Mouse (Mus musculus): Measurements from ENCODE around the gene Cxcl16. TPM values are rescaled to one million over a fixed set of nuclear protein-coding genes. Genes with fewer than 3 reads are reported as not detected.

Cxcl16 gene
- polyA plus RNA-seq (2012; rRNA removed): 57.7 and 92.8 TPM in 2 replicates

DNA sequence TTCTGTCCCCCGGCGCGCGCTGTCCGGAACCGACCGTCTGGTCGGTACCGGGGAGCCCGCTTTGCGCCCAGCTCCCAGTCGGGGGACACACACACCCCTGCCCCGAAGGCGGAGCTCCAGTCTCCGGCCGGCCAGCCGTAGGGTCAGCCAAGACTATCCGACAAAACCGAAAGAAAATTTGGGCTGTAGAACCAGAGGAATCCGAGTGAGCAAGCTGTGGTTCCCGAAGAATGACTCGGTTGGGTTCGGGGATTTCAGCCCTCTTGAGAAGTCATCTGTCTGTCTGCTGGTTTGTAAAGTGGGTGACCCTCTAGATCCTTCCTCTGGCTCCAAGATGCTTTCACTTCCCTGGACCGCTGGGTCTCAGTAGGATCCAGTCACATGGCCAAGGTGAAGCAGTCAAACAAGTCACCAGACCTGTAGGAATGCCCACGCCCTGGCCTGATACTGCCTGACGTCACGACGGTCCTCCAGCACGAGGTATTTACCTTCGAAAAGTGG lies at the start of gene Cxcl16:
Gene Cxcl16 (minus strand): TSS at position 384 of the 501 bp plus-strand sequence.
- 10% methylated on average over 30 of the region's 30 CpGs for WGBS
- Histone ChIP-seq H3K4me1 (replicated peaks; ENCODE audit: control insufficient read depth, insufficient read depth, low read length) (peaks cover 5% of the 10 kb centered on the region; the same call in 1 of the 2 replicates), H3K4me3 (ENCODE audit: control insufficient read depth, insufficient read depth, low read length) (peak within 1 kb of the TSS; percentile 27), H3K36me3 (ENCODE audit: control insufficient read depth, insufficient read depth, low read length) (no peaks in the 10 kb centered on the region), H3K27ac (ENCODE audit: control insufficient read depth, insufficient read depth, low read length) (peak within 1 kb of the TSS; percentile 15; the same call in 1 of the 2 replicates), H3K27me3 (ENCODE audit: control insufficient read depth, insufficient read depth, low read length) (peaks cover 7% of the 10 kb centered on the region; the same call in 1 of the 2 replicates)
- TF ChIP-seq CTCF (IDR thresholded peaks at IDR 0.05; ENCODE audit: borderline replicate concordance, control insufficient read depth, extremely low read depth, insufficient read depth, low read length, poor library complexity) (no peak), POLR2A (IDR thresholded peaks at IDR 0.05; ENCODE audit: control insufficient read depth, extremely low read depth, insufficient read depth, low read length, poor library complexity) (no peak)
- DNase-seq: no peak

DNA sequence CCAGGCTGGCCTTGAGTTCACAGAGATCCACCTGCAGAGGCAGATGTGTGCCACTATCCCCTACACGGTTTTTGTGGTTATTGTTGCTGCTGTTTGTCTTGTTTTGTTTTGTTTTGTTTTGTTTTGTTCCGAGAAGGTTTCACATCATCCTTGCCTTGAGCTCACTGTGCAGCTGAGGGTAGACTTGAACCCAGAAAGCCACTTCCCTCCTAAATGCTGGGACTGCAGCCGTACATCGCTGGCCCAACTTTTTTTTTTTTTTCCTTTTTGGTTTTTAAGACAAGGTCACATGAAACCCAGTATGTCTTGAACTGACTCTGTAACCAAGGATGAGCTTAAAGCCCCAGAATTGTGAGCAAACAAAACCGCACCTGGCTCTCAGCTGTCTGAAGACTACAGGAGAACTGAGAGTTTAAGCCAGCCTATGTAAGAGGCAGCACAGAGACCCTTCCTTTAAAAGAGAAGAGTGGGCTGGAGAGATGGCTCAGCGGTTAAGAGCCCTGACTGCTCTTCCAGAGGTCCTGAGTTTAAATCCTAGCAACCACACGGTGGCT lies 47.3 kb upstream of the Cxcl16 start:
- Histone ChIP-seq H3K4me1 (replicated peaks; ENCODE audit: control insufficient read depth, insufficient read depth, low read length) (peaks cover 17% of the 10 kb centered on the region), H3K27me3 (ENCODE audit: control insufficient read depth, insufficient read depth, low read length) (no peaks in the 10 kb centered on the region), H3K27ac (ENCODE audit: control insufficient read depth, insufficient read depth, low read length) (peak overlapping the region; percentile 73; the same call in 1 of the 2 replicates), H3K4me3 (ENCODE audit: control insufficient read depth, insufficient read depth, low read length) (no peak overlapping the region), H3K36me3 (ENCODE audit: control insufficient read depth, insufficient read depth, low read length) (no peaks in the 10 kb centered on the region)
- TF ChIP-seq POLR2A (IDR thresholded peaks at IDR 0.05; ENCODE audit: control insufficient read depth, extremely low read depth, insufficient read depth, low read length, poor library complexity) (no peak), CTCF (IDR thresholded peaks at IDR 0.05; ENCODE audit: borderline replicate concordance, control insufficient read depth, extremely low read depth, insufficient read depth, low read length, poor library complexity) (no peak)
- WGBS: 55% methylated on average over 7 of the region's 7 CpGs
- DNase-seq: peak; percentile 46

DNA sequence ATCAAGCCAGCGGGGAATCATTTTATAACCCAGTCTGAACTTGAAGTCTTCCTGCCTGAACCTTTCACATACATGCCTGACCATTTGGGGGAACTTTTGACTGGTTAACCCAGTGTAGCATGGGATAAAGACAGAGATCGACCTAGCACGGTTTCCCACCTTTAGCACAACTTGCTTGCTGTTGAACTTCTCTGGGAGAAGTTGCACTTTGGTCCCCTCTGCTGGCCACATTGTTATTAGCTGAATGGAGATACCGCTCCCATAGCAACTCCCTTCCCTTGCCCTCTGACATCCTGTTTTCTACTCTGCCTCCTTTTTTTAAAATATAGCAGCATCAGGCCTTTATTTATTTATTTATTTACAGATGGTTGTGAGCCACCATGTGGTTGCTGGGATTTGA lies 46.6 kb upstream of the Cxcl16 start:
- peak; percentile 90 for DNase-seq
- peaks cover 17% of the 10 kb centered on the region for H3K4me1 ChIP-seq (replicated peaks; ENCODE audit: control insufficient read depth, insufficient read depth, low read length)
- no peak overlapping the region for H3K4me3 ChIP-seq (ENCODE audit: control insufficient read depth, insufficient read depth, low read length)
- H3K36me3 ChIP-seq (ENCODE audit: control insufficient read depth, insufficient read depth, low read length): no peaks in the 10 kb centered on the region
- TF ChIP-seq POLR2A (IDR thresholded peaks at IDR 0.05; ENCODE audit: control insufficient read depth, extremely low read depth, insufficient read depth, low read length, poor library complexity): no peak
- TF ChIP-seq CTCF (IDR thresholded peaks at IDR 0.05; ENCODE audit: borderline replicate concordance, control insufficient read depth, extremely low read depth, insufficient read depth, low read length, poor library complexity): no peak
- H3K27me3 ChIP-seq (ENCODE audit: control insufficient read depth, insufficient read depth, low read length): no peaks in the 10 kb centered on the region
- 23% methylated on average over 4 of the region's 4 CpGs for WGBS
- H3K27ac ChIP-seq (ENCODE audit: control insufficient read depth, insufficient read depth, low read length): peak overlapping the region; percentile 32; the same call in 1 of the 2 replicates

DNA sequence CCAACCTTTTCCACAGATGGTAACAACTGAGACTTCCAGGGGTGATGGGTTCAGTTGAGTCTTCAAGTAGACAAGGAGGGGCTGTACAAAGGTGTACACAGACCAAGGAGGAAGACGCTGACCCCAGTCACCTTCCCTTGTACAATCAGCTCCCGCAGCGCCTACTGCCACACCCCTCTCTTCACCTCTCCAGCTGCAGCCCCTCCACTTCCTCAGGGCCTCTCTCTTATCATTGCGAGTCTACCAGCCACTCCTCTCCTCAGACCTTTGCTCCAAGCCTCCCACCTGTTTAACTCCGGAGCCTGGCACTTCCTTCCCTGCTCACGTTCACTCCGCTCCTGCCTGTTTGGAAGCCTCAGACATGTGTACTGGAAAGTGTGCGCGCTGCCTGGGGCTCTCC lies 45.2 kb upstream of the Cxcl16 start, which contains the start of gene Tm4sf5:
Gene Tm4sf5 (plus strand): TSS at position 275 of the 400 bp plus-strand sequence.
- WGBS: 63% methylated on average over 9 of the region's 9 CpGs
- Histone ChIP-seq H3K27me3 (ENCODE audit: control insufficient read depth, insufficient read depth, low read length) (no peaks in the 10 kb centered on the region), H3K27ac (ENCODE audit: control insufficient read depth, insufficient read depth, low read length) (no peak within 1 kb of the TSS), H3K4me1 (replicated peaks; ENCODE audit: control insufficient read depth, insufficient read depth, low read length) (peaks cover 17% of the 10 kb centered on the region), H3K36me3 (ENCODE audit: control insufficient read depth, insufficient read depth, low read length) (no peaks in the 10 kb centered on the region), H3K4me3 (ENCODE audit: control insufficient read depth, insufficient read depth, low read length) (no peak within 1 kb of the TSS)
- no peak for DNase-seq
- TF ChIP-seq CTCF (IDR thresholded peaks at IDR 0.05; ENCODE audit: borderline replicate concordance, control insufficient read depth, extremely low read depth, insufficient read depth, low read length, poor library complexity): no peak
- TF ChIP-seq POLR2A (IDR thresholded peaks at IDR 0.05; ENCODE audit: control insufficient read depth, extremely low read depth, insufficient read depth, low read length, poor library complexity): no peak

DNA sequence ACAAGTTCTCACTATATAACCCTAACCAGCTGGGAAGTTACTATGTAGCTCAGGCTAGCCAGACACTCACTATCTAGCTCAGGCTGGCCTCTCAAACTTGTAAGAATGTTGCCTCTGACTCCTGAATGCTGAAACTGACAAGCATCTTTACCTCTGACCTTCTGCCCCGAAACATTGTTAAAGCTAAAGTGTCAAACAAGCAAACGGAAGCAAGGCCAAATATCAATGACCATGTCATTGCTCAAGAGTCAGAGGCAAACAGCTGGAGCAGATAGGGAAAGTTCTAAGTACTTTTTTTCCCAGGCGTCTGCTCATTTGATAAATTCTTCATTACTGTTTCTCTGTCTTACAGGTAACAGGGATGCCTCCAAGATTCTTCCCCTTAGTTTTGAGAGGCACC lies 42.2 kb upstream of the Cxcl16 start:
- TF ChIP-seq POLR2A (IDR thresholded peaks at IDR 0.05; ENCODE audit: control insufficient read depth, extremely low read depth, insufficient read depth, low read length, poor library complexity) (no peak), CTCF (IDR thresholded peaks at IDR 0.05; ENCODE audit: borderline replicate concordance, control insufficient read depth, extremely low read depth, insufficient read depth, low read length, poor library complexity) (no peak)
- Histone ChIP-seq H3K4me3 (ENCODE audit: control insufficient read depth, insufficient read depth, low read length) (no peak overlapping the region), H3K27me3 (ENCODE audit: control insufficient read depth, insufficient read depth, low read length) (no peaks in the 10 kb centered on the region), H3K27ac (ENCODE audit: control insufficient read depth, insufficient read depth, low read length) (no peak overlapping the region), H3K4me1 (replicated peaks; ENCODE audit: control insufficient read depth, insufficient read depth, low read length) (peaks cover 8% of the 10 kb centered on the region), H3K36me3 (ENCODE audit: control insufficient read depth, insufficient read depth, low read length) (no peaks in the 10 kb centered on the region)
- DNase-seq: no peak
- 91% methylated on average over 3 of the region's 3 CpGs for WGBS

DNA sequence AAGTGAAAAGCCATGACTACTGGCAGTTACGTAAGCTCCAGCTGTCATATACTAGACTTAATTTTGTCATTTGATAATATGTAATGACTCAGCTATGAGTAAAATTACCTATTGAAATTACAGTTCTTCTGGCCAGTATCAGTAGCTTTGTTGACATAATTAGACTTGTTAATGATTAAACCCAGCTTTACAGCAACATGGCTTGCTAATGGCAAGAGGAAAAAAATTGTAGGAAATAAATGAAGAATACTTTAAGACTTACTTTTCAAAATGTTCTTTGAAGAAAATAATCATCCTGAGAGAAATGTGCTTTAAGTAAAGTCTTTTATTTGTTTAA lies 40.7 kb upstream of the Cxcl16 start:
- no peak overlapping the region for H3K27ac ChIP-seq (ENCODE audit: control insufficient read depth, insufficient read depth, low read length)
- H3K27me3 ChIP-seq (ENCODE audit: control insufficient read depth, insufficient read depth, low read length): no peaks in the 10 kb centered on the region
- H3K36me3 ChIP-seq (ENCODE audit: control insufficient read depth, insufficient read depth, low read length): no peaks in the 10 kb centered on the region
- WGBS: 96% methylated on average over 1 of the region's 1 CpGs
- TF ChIP-seq CTCF (IDR thresholded peaks at IDR 0.05; ENCODE audit: borderline replicate concordance, control insufficient read depth, extremely low read depth, insufficient read depth, low read length, poor library complexity) (no peak), POLR2A (IDR thresholded peaks at IDR 0.05; ENCODE audit: control insufficient read depth, extremely low read depth, insufficient read depth, low read length, poor library complexity) (no peak)
- H3K4me3 ChIP-seq (ENCODE audit: control insufficient read depth, insufficient read depth, low read length): no peak overlapping the region
- peaks cover 6% of the 10 kb centered on the region for H3K4me1 ChIP-seq (replicated peaks; ENCODE audit: control insufficient read depth, insufficient read depth, low read length)
- DNase-seq: no peak

Measured in thymus, adult 2 months (tissue).